In the genomic region with DNA sequence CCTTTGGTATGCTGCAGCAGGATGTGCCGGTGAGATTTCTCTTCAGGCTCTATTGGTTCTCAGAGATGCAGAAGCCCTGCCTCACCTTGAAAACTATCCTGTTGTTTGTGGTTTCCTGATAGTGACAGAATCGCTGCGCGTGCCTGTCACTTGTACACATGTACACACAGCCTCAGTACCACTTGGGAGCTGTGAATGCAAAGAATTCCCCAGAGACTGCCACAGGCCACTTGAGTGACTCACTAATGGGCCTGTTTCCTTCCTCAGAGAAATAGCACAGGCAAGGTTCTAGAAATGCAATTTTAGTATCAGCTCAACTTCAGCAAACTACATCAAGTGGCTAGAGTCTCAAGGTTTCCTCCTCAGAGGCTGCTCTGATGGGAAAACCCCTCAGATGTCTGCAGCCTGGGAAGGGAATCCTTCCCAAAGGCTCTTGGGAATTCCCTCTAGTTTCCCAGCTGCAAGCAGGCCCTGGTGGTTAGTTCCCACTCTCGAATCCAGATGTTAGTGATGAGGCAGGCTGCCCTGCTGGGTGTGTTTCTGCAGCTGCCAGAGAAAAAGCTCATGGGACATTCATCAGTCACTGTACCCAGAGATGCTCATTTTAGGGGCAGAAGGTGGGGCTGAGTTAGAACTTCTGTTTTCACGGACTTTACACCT, we compare ENCODE assay signal across 16 mouse cellular contexts.
DNase-seq lines count a peak whose midpoint lies in the region; ATAC-seq and TF ChIP-seq lines count a peak whose summit lies in the region.
"Had no signal": no experiment of that assay in that cellular context is flagged by ENCODE, and none has a peak within 500 bp of the region (broad histone marks: within the 10 kb centered on the region; RNA-seq: fewer than 3 reads in every experiment).

No protein-coding gene starts in this region.

- dilution Hi-C loops in CH12.LX (cut with MboI; ENCODE audit: extremely low pct_ligation_motif_present, extremely low pct_unique_long_range_greater_than_20kb, low sequenced_read_pairs): no loop called here

- no peak overlapping the region for H3K4me2 ChIP-seq in hindbrain, embryonic 16.5 days (ENCODE audit: low read length)
- no peak overlapping the region for H3K4me2 ChIP-seq in hindbrain, embryonic 13.5 days
- no peak overlapping the region for H3K4me2 ChIP-seq in CH12.LX (ENCODE audit: insufficient read depth, low read depth, poor library complexity, severe bottlenecking)
- H3K4me2 ChIP-seq in midbrain, embryonic 13.5 days (replicated peaks): no peak overlapping the region
- H3K4me2 ChIP-seq: hindbrain, embryonic 12.5 days had no signal

- TF ChIP-seq CTCF in CH12.LX (conservative IDR thresholded peaks at IDR 0.05 in 1 of 2, IDR thresholded peaks at IDR 0.05 in 1 of 2; ENCODE audit: low read depth in 2 of 2, low read length in 2 of 2): no peak

- no peaks in the 10 kb centered on the region for H3K9me3 ChIP-seq in hindbrain, embryonic 16.5 days (ENCODE audit: control insufficient read depth, low read length)
- no peaks in the 10 kb centered on the region for H3K9me3 ChIP-seq in hindbrain, embryonic 13.5 days
- no peaks in the 10 kb centered on the region for H3K9me3 ChIP-seq in CH12.LX (replicated peaks; ENCODE audit: low read length)
- no peaks in the 10 kb centered on the region for H3K9me3 ChIP-seq in midbrain, embryonic 13.5 days
- H3K9me3 ChIP-seq: forebrain, embryonic 10.5 days; hindbrain, embryonic 12.5 days had no signal

- H3K4me3 ChIP-seq in hindbrain, embryonic 16.5 days (ENCODE audit: low read length): no peak overlapping the region
- no peak overlapping the region for H3K4me3 ChIP-seq in hindbrain, embryonic 13.5 days
- no peak overlapping the region for H3K4me3 ChIP-seq in CH12.LX (replicated peaks in 1 of 3; ENCODE audit: low read depth in 2 of 3, low read length in 2 of 3, poor library complexity in 1 of 3)
- no peak overlapping the region for H3K4me3 ChIP-seq in midbrain, embryonic 13.5 days (replicated peaks)
- H3K4me3 ChIP-seq: forebrain, embryonic 10.5 days; hindbrain, embryonic 12.5 days had no signal

- H3K79me2 ChIP-seq in CH12.LX (replicated peaks; ENCODE audit: control insufficient read depth, extremely low read depth, insufficient read depth, poor library complexity, severe bottlenecking): no peaks in the 10 kb centered on the region

- no peak for TF ChIP-seq RAD21 in CH12.LX (IDR thresholded peaks at IDR 0.05; ENCODE audit: low read depth, low read length)

- no peak for TF ChIP-seq EP300 in CH12.LX (IDR thresholded peaks at IDR 0.05; ENCODE audit: low read length)

- H3K27ac ChIP-seq in hindbrain, embryonic 16.5 days (ENCODE audit: low read depth, low read length): no peak overlapping the region
- no peak overlapping the region for H3K27ac ChIP-seq in hindbrain, embryonic 13.5 days
- no peak overlapping the region for H3K27ac ChIP-seq in CH12.LX (ENCODE audit: insufficient read depth, low read depth)
- no peak overlapping the region for H3K27ac ChIP-seq in midbrain, embryonic 13.5 days
- H3K27ac ChIP-seq: forebrain, embryonic 10.5 days; hindbrain, embryonic 12.5 days; liver, embryonic 14.5 days; macrophage had no signal

- 75% methylated on average over 6 of the region's 6 CpGs for WGBS in hindbrain, embryonic 16.5 days
- WGBS in hindbrain, embryonic 13.5 days: 84% methylated on average over 6 of the region's 6 CpGs
- 87% methylated on average over 6 of the region's 6 CpGs for WGBS in midbrain, embryonic 13.5 days

- TF ChIP-seq POLR2A in CH12.LX (IDR thresholded peaks at IDR 0.05; ENCODE audit: low read depth, low read length): no peak

- H3K9ac ChIP-seq in hindbrain, embryonic 16.5 days (ENCODE audit: low read depth, low read length): no peak overlapping the region
- H3K9ac ChIP-seq in hindbrain, embryonic 13.5 days: no peak overlapping the region
- no peak overlapping the region for H3K9ac ChIP-seq in CH12.LX (ENCODE audit: insufficient read depth, low read depth)
- H3K9ac ChIP-seq in midbrain, embryonic 13.5 days (replicated peaks): no peak overlapping the region
- H3K9ac ChIP-seq: hindbrain, embryonic 12.5 days; liver, embryonic 14.5 days had no signal

- in situ Hi-C loops in CH12.LX (cut with MboI; ENCODE audit: low pct_ligation_motif_present, low pct_unique_long_range_greater_than_20kb, low sequenced_read_pairs): no loop called here

- ATAC-seq in hindbrain, embryonic 16.5 days: peak; percentile 37; the same call in 1 of the 2 replicates
- ATAC-seq in hindbrain, embryonic 13.5 days (ENCODE audit: low FRiP score): no peak
- no peak for ATAC-seq in midbrain, embryonic 13.5 days
- ATAC-seq: activated CD4-positive, CD25-positive, alpha-beta regulatory T cell, adult 4 months had no signal

- no peaks in the 10 kb centered on the region for H3K27me3 ChIP-seq in hindbrain, embryonic 16.5 days (replicated peaks; ENCODE audit: control insufficient read depth, insufficient read depth, low read length)
- no peaks in the 10 kb centered on the region for H3K27me3 ChIP-seq in hindbrain, embryonic 13.5 days
- no peaks in the 10 kb centered on the region for H3K27me3 ChIP-seq in CH12.LX (replicated peaks)
- no peaks in the 10 kb centered on the region for H3K27me3 ChIP-seq in midbrain, embryonic 13.5 days
- H3K27me3 ChIP-seq: hindbrain, embryonic 12.5 days had no signal

- H3K36me3 ChIP-seq in hindbrain, embryonic 16.5 days (ENCODE audit: control insufficient read depth, insufficient read depth, low read length): no peaks in the 10 kb centered on the region
- H3K36me3 ChIP-seq in hindbrain, embryonic 13.5 days: no peaks in the 10 kb centered on the region
- no peaks in the 10 kb centered on the region for H3K36me3 ChIP-seq in CH12.LX (replicated peaks in 1 of 2; ENCODE audit: control insufficient read depth in 1 of 2, insufficient read depth in 1 of 2, low read length in 1 of 2)
- H3K36me3 ChIP-seq in midbrain, embryonic 13.5 days: no peaks in the 10 kb centered on the region
- H3K36me3 ChIP-seq: forebrain, embryonic 10.5 days; hindbrain, embryonic 12.5 days had no signal

- DNase-seq in 3134 (ENCODE audit: extremely low read depth, insufficient read length, low spot score): peak; percentile 42
- peak; percentile 50 for DNase-seq in CH12.LX (ENCODE audit: extremely low read depth)
- peak; percentile 14 for DNase-seq in heart, postnatal 4 days
- no peak for DNase-seq in adrenal gland, postnatal 25 days
- DNase-seq: cerebellum, postnatal 14 days; kidney, adult 2 months; layer of hippocampus, postnatal 36 days; midbrain, embryonic 14.5 days had no signal

- 0 out of 2 replicates have a peak, but pooled peaks cover 2% of the 10 kb centered on the region for H3K4me1 ChIP-seq in hindbrain, embryonic 16.5 days (ENCODE audit: control insufficient read depth, insufficient read depth, low read depth, low read length)
- H3K4me1 ChIP-seq in hindbrain, embryonic 13.5 days (replicated peaks): peaks cover 19% of the 10 kb centered on the region
- H3K4me1 ChIP-seq in CH12.LX (ENCODE audit: control insufficient read depth in 1 of 2, insufficient read depth in 2 of 2): peaks cover 0 to 17% of the 10 kb centered on the region in 2 experiments; a peak in 2 of 4 replicates
- H3K4me1 ChIP-seq in midbrain, embryonic 13.5 days (replicated peaks): 0 out of 2 replicates have a peak, but pooled peaks cover 5% of the 10 kb centered on the region
- H3K4me1 ChIP-seq: hindbrain, embryonic 12.5 days had no signal

TF ChIP-seq in CH12.LX, 34 proteins besides CTCF, POLR2A, EP300 and RAD21:
- no peak for TF ChIP-seq POLR2AphosphoS2 (IDR thresholded peaks at IDR 0.05; ENCODE audit: low read depth, low read length)
- TF ChIP-seq JUN (IDR thresholded peaks at IDR 0.05; ENCODE audit: insufficient read depth, low read depth, low read length): no peak
- TF ChIP-seq BHLHE40 (IDR thresholded peaks at IDR 0.05; ENCODE audit: low read depth, low read length): 0 out of 2 replicates have a peak, but pooled peaks have one; percentile 24
- TF ChIP-seq CHD2 (IDR thresholded peaks at IDR 0.05; ENCODE audit: low read length): no peak
- no peak for TF ChIP-seq ETS1 (conservative IDR thresholded peaks at IDR 0.05; ENCODE audit: low read depth, low read length)
